In the genomic region with DNA sequence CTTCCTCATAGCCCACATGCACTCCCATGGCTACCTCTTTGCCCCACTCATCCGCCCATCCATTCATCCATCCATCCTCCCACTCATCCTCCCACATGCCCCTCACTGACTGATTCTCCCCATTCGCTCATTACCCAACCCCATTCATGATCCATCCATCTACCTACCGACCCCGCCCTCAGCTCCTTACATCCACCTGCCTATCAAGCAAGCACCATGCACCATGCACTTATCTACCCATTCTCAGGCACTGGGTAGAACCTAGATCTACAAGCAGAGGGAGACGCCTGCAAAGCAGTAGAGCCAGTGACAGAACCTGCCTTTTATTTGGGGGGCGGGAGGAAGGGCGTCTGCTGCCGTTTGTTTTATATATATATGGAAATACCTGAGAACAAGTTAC, we compare ENCODE assay signal across 22 mouse cellular contexts. TPM values are rescaled to one million over a fixed set of nuclear protein-coding genes. Genes with fewer than 3 reads are reported as not detected.
DNase-seq lines count a peak whose midpoint lies in the region; ATAC-seq and TF ChIP-seq lines count a peak whose summit lies in the region.
"Had no signal": no experiment of that assay in that cellular context is flagged by ENCODE, and none has a peak within 500 bp of the region (broad histone marks: within the 10 kb centered on the region; RNA-seq: fewer than 3 reads in every experiment).

No protein-coding gene starts in this region.

- H3K27me3 ChIP-seq in spleen, adult 2 months (ENCODE audit: control insufficient read depth, insufficient read depth, low read length) = no peaks in the 10 kb centered on the region
- no peaks in the 10 kb centered on the region for H3K27me3 ChIP-seq in liver, embryonic 15.5 days
- H3K27me3 ChIP-seq in forebrain, embryonic 11.5 days (ENCODE audit: control insufficient read depth, insufficient read depth, low read length) = no peaks in the 10 kb centered on the region
- H3K27me3 ChIP-seq: CH12.LX; embryonic facial prominence, embryonic 12.5 days; neural tube, embryonic 13.5 days had no signal

- H3K4me2 ChIP-seq in liver, embryonic 15.5 days = peak overlapping the region; percentile 23
- no peak overlapping the region for H3K4me2 ChIP-seq in forebrain, embryonic 11.5 days (ENCODE audit: low read depth, low read length, severe bottlenecking)
- H3K4me2 ChIP-seq: embryonic facial prominence, embryonic 12.5 days; lung, embryonic 14.5 days; neural tube, embryonic 13.5 days had no signal

- 84% methylated on average over 8 of the region's 8 CpGs for WGBS in spleen, adult 2 months
- 29% methylated on average over 8 of the region's 8 CpGs for WGBS in liver, embryonic 15.5 days (ENCODE audit: insufficient replicate concordance)
- 94% methylated on average over 8 of the region's 8 CpGs for WGBS in forebrain, embryonic 11.5 days

- no peak overlapping the region for H3K4me3 ChIP-seq in spleen, adult 2 months (ENCODE audit: extremely low read depth, insufficient read depth, insufficient read length)
- no peak overlapping the region for H3K4me3 ChIP-seq in liver, embryonic 15.5 days (replicated peaks)
- H3K4me3 ChIP-seq in forebrain, embryonic 11.5 days (ENCODE audit: low read depth, low read length) = no peak overlapping the region
- H3K4me3 ChIP-seq: embryonic facial prominence, embryonic 12.5 days; hindbrain, embryonic 10.5 days; layer of hippocampus, adult 2 months; neural tube, embryonic 13.5 days had no signal

- no peak for TF ChIP-seq CTCF in spleen, adult 2 months (IDR thresholded peaks at IDR 0.05; ENCODE audit: extremely low read depth, insufficient read depth, insufficient read length, insufficient replicate concordance)

- peak; percentile 61 for ATAC-seq in erythroid progenitor cell, adult 5-6 weeks (replicated peaks; ENCODE audit: low FRiP score, poor library complexity, severe bottlenecking)
- ATAC-seq in liver, embryonic 15.5 days (ENCODE audit: insufficient read depth) = peak; percentile 56
- ATAC-seq in forebrain, embryonic 11.5 days (replicated peaks; ENCODE audit: low FRiP score) = no peak
- ATAC-seq: forebrain, postnatal 0 days had no signal

- peak overlapping the region; percentile 21; the same call in 1 of the 2 replicates for H3K27ac ChIP-seq in spleen, adult 2 months (ENCODE audit: insufficient read depth, low read length)
- H3K27ac ChIP-seq in liver, embryonic 15.5 days (replicated peaks) = no peak overlapping the region
- no peak overlapping the region for H3K27ac ChIP-seq in forebrain, embryonic 11.5 days (ENCODE audit: low read depth, low read length)
- H3K27ac ChIP-seq: embryonic facial prominence, embryonic 12.5 days; hindbrain, embryonic 10.5 days; layer of hippocampus, adult 2 months; neural tube, embryonic 13.5 days had no signal

- TF ChIP-seq POLR2A in spleen, adult 2 months (IDR thresholded peaks at IDR 0.05; ENCODE audit: low read depth, low read length) = no peak

- no peak overlapping the region for H3K9ac ChIP-seq in liver, embryonic 15.5 days
- no peak overlapping the region for H3K9ac ChIP-seq in forebrain, embryonic 11.5 days (ENCODE audit: low read length)
- H3K9ac ChIP-seq: embryonic facial prominence, embryonic 12.5 days; forebrain, postnatal 0 days; lung, embryonic 14.5 days; neural tube, embryonic 13.5 days had no signal

- H3K4me1 ChIP-seq in spleen, adult 2 months (ENCODE audit: control insufficient read depth, insufficient read depth, insufficient read length) = peaks cover 8% of the 10 kb centered on the region; the same call in 1 of the 2 replicates
- H3K4me1 ChIP-seq in liver, embryonic 15.5 days (replicated peaks) = peaks cover 78% of the 10 kb centered on the region
- H3K4me1 ChIP-seq in forebrain, embryonic 11.5 days (replicated peaks; ENCODE audit: control insufficient read depth, insufficient read depth, low read length) = peaks cover 1% of the 10 kb centered on the region; the same call in 1 of the 2 replicates

- H3K9me3 ChIP-seq in liver, embryonic 15.5 days (replicated peaks) = no peaks in the 10 kb centered on the region
- no peaks in the 10 kb centered on the region for H3K9me3 ChIP-seq in forebrain, embryonic 11.5 days (ENCODE audit: control insufficient read depth, low read length)
- H3K9me3 ChIP-seq: embryonic facial prominence, embryonic 12.5 days; hindbrain, embryonic 10.5 days; neural tube, embryonic 13.5 days had no signal

- H3K36me3 ChIP-seq in spleen, adult 2 months (ENCODE audit: control insufficient read depth, insufficient read depth, low read length) = no peaks in the 10 kb centered on the region
- peaks cover 5% of the 10 kb centered on the region; the same call in 1 of the 2 replicates for H3K36me3 ChIP-seq in liver, embryonic 15.5 days (replicated peaks)
- no peaks in the 10 kb centered on the region for H3K36me3 ChIP-seq in forebrain, embryonic 11.5 days (ENCODE audit: control insufficient read depth, insufficient read depth, low read length)
- H3K36me3 ChIP-seq: neural tube, embryonic 13.5 days had no signal

- DNase-seq in spleen, adult 2 months (ENCODE audit: low read depth in 1 of 2, low spot score in 2 of 2) = no peak
- no peak for DNase-seq in spleen, postnatal 14 days (ENCODE audit: low spot score in 2 of 2)
- no peak for DNase-seq in adrenal gland, adult (ENCODE audit: inconsistent age in 2 of 2, low spot score in 1 of 2)
- no peak for DNase-seq in forebrain, embryonic 11.5 days (ENCODE audit: low spot score)
- DNase-seq in layer of hippocampus, adult 9-11 months = no peak
- DNase-seq: adrenal gland, postnatal 36 days; cerebellum, adult 9-10 months; forebrain, postnatal 0 days; gastrocnemius, postnatal 36 days; kidney, adult 18-20 months; kidney, postnatal 10 days; lung, embryonic 14.5 days; lung, postnatal 4 days; midbrain, embryonic 14.5 days; thymus, postnatal 25 days had no signal

RNA-seq across cellular contexts. Expression of a gene that starts 42.1 kb away (rescaled TPM):
- 35.7 and 48.6 TPM in 2 replicates for polyA plus RNA-seq in spleen, adult 2 months (2012; rRNA removed)
- 22.7 and 51.1 TPM in 2 replicates for total RNA-seq in erythroid progenitor cell, adult 5-6 weeks (2015; ENCODE audit: low replicate concordance)
- total RNA-seq in erythroid progenitor cell, adult 5-6 weeks (2017; ENCODE audit: low replicate concordance) = 24.6 and 28.2 TPM in 2 replicates
- 8.0 and 9.8 TPM in 2 replicates for polyA plus RNA-seq in liver, embryonic 15.5 days (2015; fragmentation: Nextera tagmentation; extraction: Ambion mirVana)
- polyA plus RNA-seq in forebrain, embryonic 11.5 days (2014; fragmentation: Nextera tagmentation; extraction: Ambion mirVana) = 6.0 and 6.2 TPM in 2 replicates

RNA-seq across cellular contexts. Expression of a gene that starts 59.6 kb away (rescaled TPM):
- polyA plus RNA-seq in spleen, adult 2 months (2012; rRNA removed) = 52.8 and 90.0 TPM in 2 replicates
- total RNA-seq in erythroid progenitor cell, adult 5-6 weeks (2015; ENCODE audit: low replicate concordance) = 31.0 and 53.2 TPM in 2 replicates
- total RNA-seq in erythroid progenitor cell, adult 5-6 weeks (2017; ENCODE audit: low replicate concordance) = 9.1 and 17.2 TPM in 2 replicates
- polyA plus RNA-seq in liver, embryonic 15.5 days (2015; fragmentation: Nextera tagmentation; extraction: Ambion mirVana) = 16.6 and 19.2 TPM in 2 replicates
- polyA plus RNA-seq in forebrain, embryonic 11.5 days (2014; fragmentation: Nextera tagmentation; extraction: Ambion mirVana) = 7.7 and 8.3 TPM in 2 replicates
